Mouse (Mus musculus) cerebellum, adult 9-11 months (tissue): Measurements from ENCODE around the gene Igfbpl1.

Source experiments
- DNase-seq: peaks from one replicate; pipeline ENCODE4 v3.0.0; 2022

Gene Igfbpl1

GRCm38 (mm10) chr4:45826275-45827040, at the start of gene Igfbpl1:
TSS of gene Igfbpl1 (minus strand) at chr4:45826923.
- DNase-seq, result no peak

GRCm38 (mm10) chr4:45872147-45872546, 45.4 kb upstream of the Igfbpl1 start:
- no peak for DNase-seq

GRCm38 (mm10) chr4:45869021-45869815, 42.5 kb upstream of the Igfbpl1 start:
- no peak for DNase-seq

- no peak for DNase-seq
Observed at GRCm38 (mm10) chr4:45867416-45867815, 40.7 kb upstream of the Igfbpl1 start.

GRCm38 (mm10) chr4:45861160-45861559, 34.4 kb upstream of the Igfbpl1 start:
- no peak for DNase-seq

- DNase-seq, result peak; percentile 60
Observed at GRCm38 (mm10) chr4:45855803-45856424, 29.2 kb upstream of the Igfbpl1 start.

- DNase-seq, result no peak
Observed at GRCm38 (mm10) chr4:45853496-45854246, 26.9 kb upstream of the Igfbpl1 start.

GRCm38 (mm10) chr4:45851640-45852051, 24.9 kb upstream of the Igfbpl1 start:
- peak; percentile 3 for DNase-seq

GRCm38 (mm10) chr4:45849419-45849818, 22.7 kb upstream of the Igfbpl1 start:
- no peak for DNase-seq

GRCm38 (mm10) chr4:45848825-45849156, 22.1 kb upstream of the Igfbpl1 start:
- no peak for DNase-seq

GRCm38 (mm10) chr4:45848109-45848824, 21.5 kb upstream of the Igfbpl1 start, which contains the start of gene Stra6l:
TSS of gene Stra6l (plus strand) at chr4:45848664.
- no peak for DNase-seq

- DNase-seq, result no peak
Observed at GRCm38 (mm10) chr4:45846263-45846662, 19.5 kb upstream of the Igfbpl1 start.

GRCm38 (mm10) chr4:45844355-45844754, 17.6 kb upstream of the Igfbpl1 start:
- DNase-seq, result no peak

- no peak for DNase-seq
Observed at GRCm38 (mm10) chr4:45833461-45833860, 6.7 kb upstream of the Igfbpl1 start.

GRCm38 (mm10) chr4:45831996-45832395, 5.3 kb upstream of the Igfbpl1 start:
- no peak for DNase-seq

- no peak for DNase-seq
Observed at GRCm38 (mm10) chr4:45829907-45830759, 3.4 kb upstream of the Igfbpl1 start.

- no peak for DNase-seq
Observed at GRCm38 (mm10) chr4:45824761-45825556, 1.8 kb downstream of the Igfbpl1 start.

GRCm38 (mm10) chr4:45824049-45824760, 2.5 kb downstream of the Igfbpl1 start:
- no peak for DNase-seq

- DNase-seq, result no peak
Observed at GRCm38 (mm10) chr4:45822781-45823575, 3.7 kb downstream of the Igfbpl1 start.
